Mouse (Mus musculus): ENCODE results near the gene Tspan10.

GRCm38 (mm10) chr11:120395661-120396060 lies 46.8 kb upstream of the Tspan10 start:
- TF ChIP-seq CTCF (IDR thresholded peaks at IDR 0.05 in 2 of 3, conservative IDR thresholded peaks at IDR 0.05 in 1 of 3; ENCODE audit: control insufficient read depth in 1 of 3, insufficient read depth in 1 of 3, low read depth in 2 of 3, low read length in 3 of 3, poor library complexity in 1 of 3, severe bottlenecking in 1 of 3): no peak
- no peak for TF ChIP-seq SMC3 (IDR thresholded peaks at IDR 0.05; ENCODE audit: low read depth, low read length)
- no peak for TF ChIP-seq MAX (IDR thresholded peaks at IDR 0.05; ENCODE audit: low read length)
- no peak for TF ChIP-seq CHD1 (IDR thresholded peaks at IDR 0.05; ENCODE audit: low read depth, low read length)
- TF ChIP-seq ZMIZ1 (IDR thresholded peaks at IDR 0.05; ENCODE audit: low read depth, low read length): no peak
- TF ChIP-seq USF1 (IDR thresholded peaks at IDR 0.05; ENCODE audit: low read depth, low read length): no peak
- TF ChIP-seq POLR2A (IDR thresholded peaks at IDR 0.05; ENCODE audit: control insufficient read depth in 1 of 2, insufficient read depth in 1 of 2, low read depth in 1 of 2, low read length in 2 of 2, poor library complexity in 1 of 2): no peak
- TF ChIP-seq EP300 (IDR thresholded peaks at IDR 0.05; ENCODE audit: low read depth in 1 of 2, low read length in 2 of 2): no peak
- TF ChIP-seq KAT2A (conservative IDR thresholded peaks at IDR 0.05; ENCODE audit: low read depth, low read length): no peak
- no peak for TF ChIP-seq TCF12 (IDR thresholded peaks at IDR 0.05; ENCODE audit: low read depth, low read length)
- no peak for TF ChIP-seq GABPA (IDR thresholded peaks at IDR 0.05; ENCODE audit: low read depth, low read length)
- no peak for TF ChIP-seq MAFK (IDR thresholded peaks at IDR 0.05; ENCODE audit: borderline replicate concordance, low read depth, low read length)
- TF ChIP-seq CHD2 (IDR thresholded peaks at IDR 0.05; ENCODE audit: low read length): no peak
- no peak for TF ChIP-seq MAZ (IDR thresholded peaks at IDR 0.05; ENCODE audit: low read depth, low read length)

Measured in MEL (cell line).